Mouse (Mus musculus) midbrain, embryonic 14.5 days (tissue): Measurements from ENCODE around the gene Gm21970. TPM values are rescaled to one million over a fixed set of nuclear protein-coding genes. Genes with fewer than 3 reads are reported as not detected.

Experiments used
- ATAC-seq: fragments of 200-750 bp; cut with Nextera tagmentation; 2 replicates; pipeline ENCODE4 v1.8.0; 2017; ENCODE audit warnings: moderate number of reproducible peaks, moderate library complexity; ENCODE audit not compliant: low FRiP score, low TSS enrichment
- DNase-seq: peaks from one replicate; pipeline ENCODE4 v3.0.0-alpha.2; 2015
- H3K27ac ChIP-seq: fragments of 300-500 bp; sonication (generic); replicated peaks from 2 replicates; pipeline ENCODE4 v1.5.1; 2014; ENCODE audit warnings: mild to moderate bottlenecking, low read depth, low read length, moderate library complexity
- H3K27me3 ChIP-seq: fragments of 300-500 bp; sonication (generic); 2 replicates; pipeline ENCODE4 v1.6.1; 2014; ENCODE audit warnings: low read length, control low read depth, mixed read lengths; ENCODE audit not compliant: control insufficient read depth, insufficient read depth
- H3K36me3 ChIP-seq: fragments of 300-500 bp; sonication (generic); 2 replicates; pipeline ENCODE4 v1.6.1; 2014; ENCODE audit warnings: low read length, control low read depth; ENCODE audit not compliant: control insufficient read depth, insufficient read depth
- H3K4me1 ChIP-seq: fragments of 300-500 bp; sonication (generic); 2 replicates; pipeline ENCODE4 v1.6.1; 2014; ENCODE audit warnings: mild to moderate bottlenecking, antibody characterized with exemption, low read length, control low read depth; ENCODE audit not compliant: control insufficient read depth, insufficient read depth
- H3K4me2 ChIP-seq: fragments of 300-500 bp; sonication (generic); 2 replicates; pipeline ENCODE4 v1.6.1; 2014; ENCODE audit warnings: mild to moderate bottlenecking, low read length, moderate library complexity
- H3K4me3 ChIP-seq: fragments of 300-500 bp; sonication (generic); replicated peaks from 2 replicates; pipeline ENCODE4 v1.5.1; 2014; ENCODE audit warnings: low read depth, low read length
- H3K9ac ChIP-seq: fragments of 300-500 bp; sonication (generic); replicated peaks from 2 replicates; pipeline ENCODE4 v1.6.1; 2014; ENCODE audit warnings: mild to moderate bottlenecking, low read length, moderate library complexity
- H3K9me3 ChIP-seq: fragments of 300-500 bp; sonication (generic); 2 replicates; pipeline ENCODE4 v1.6.1; 2016; ENCODE audit warnings: low read length, control low read depth, mixed read lengths; ENCODE audit not compliant: control insufficient read depth
- WGBS: fragments of 180-500 bp; shearing (Covaris S2); extraction: QIAGEN DNeasy Blood & Tissue Kit; methylation state at CpG from one replicate; pipeline ENCODE4 v1.1.7; 2014; 5-methylcytosine and 5-hydroxymethylcytosine counted together
- polyA plus RNA-seq: library from polyadenylated mRNA; unstranded; fragments of >200 nt; fragmentation: Nextera tagmentation; extraction: Ambion mirVana; gene quantifications from 2 replicates; pipeline ENCODE4 v1.2.1, GENCODE M21; 2014

Gm21970 gene
- polyA plus RNA-seq, 1 experiment from 2014 or later, result not detected

DNA sequence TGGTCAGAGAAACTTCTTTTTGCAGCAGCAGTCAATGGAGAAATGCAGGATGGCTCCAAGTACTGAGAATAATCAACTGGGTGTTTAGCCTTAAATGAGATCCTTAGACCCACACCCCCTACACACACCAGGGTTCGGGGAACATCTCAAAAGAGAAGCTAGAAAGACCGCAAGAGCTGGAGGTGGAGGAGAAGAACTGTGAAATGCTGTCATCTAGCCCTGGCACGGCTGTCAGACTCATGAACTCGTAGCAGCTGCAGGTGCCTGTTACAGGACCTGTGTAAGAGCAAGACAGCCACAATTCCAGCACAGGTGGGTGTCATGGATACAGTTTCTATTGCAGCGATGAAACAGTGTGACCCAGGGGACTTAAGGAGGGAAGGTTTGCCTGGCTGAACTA, 37.9 kb upstream of the Gm21970 start:
- H3K27me3 ChIP-seq, result peaks cover 34% of the 10 kb centered on the region
- H3K27ac ChIP-seq, result no peak overlapping the region
- no peak for ATAC-seq
- H3K4me1 ChIP-seq, result 0 out of 2 replicates have a peak, but pooled peaks cover under 1% of the 10 kb centered on the region
- no peak for DNase-seq
- no peak overlapping the region for H3K4me3 ChIP-seq
- H3K9ac ChIP-seq, result no peak overlapping the region
- H3K36me3 ChIP-seq, result no peaks in the 10 kb centered on the region
- H3K9me3 ChIP-seq, result no peaks in the 10 kb centered on the region
- WGBS, result 86% methylated on average over 5 of the region's 5 CpGs
- no peak overlapping the region for H3K4me2 ChIP-seq

DNA sequence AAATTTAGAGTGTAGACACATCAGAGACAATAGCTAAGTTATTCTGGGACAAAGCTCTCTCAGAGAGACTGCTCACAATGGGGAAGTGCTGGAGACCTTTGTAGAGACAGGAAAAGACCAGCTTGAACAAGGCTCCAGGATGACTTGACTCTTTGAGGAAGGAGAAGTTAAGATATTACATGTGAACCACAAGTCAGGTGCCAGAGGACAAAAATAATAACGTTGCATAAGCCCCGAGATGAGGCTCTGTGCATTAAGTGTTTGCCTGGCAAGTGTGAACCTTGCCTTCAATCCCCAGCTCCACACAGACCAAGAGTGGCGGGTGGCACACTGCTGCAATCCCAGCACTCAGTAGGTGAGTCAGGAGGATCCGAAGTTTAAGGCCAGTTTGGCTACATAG, 36.9 kb upstream of the Gm21970 start:
- Histone ChIP-seq H3K27me3 (peaks cover 34% of the 10 kb centered on the region), H3K27ac (no peak overlapping the region), H3K9me3 (no peaks in the 10 kb centered on the region), H3K9ac (no peak overlapping the region), H3K4me3 (no peak overlapping the region), H3K4me1 (no peaks in the 10 kb centered on the region), H3K36me3 (no peaks in the 10 kb centered on the region), H3K4me2 (no peak overlapping the region)
- WGBS, result 75% methylated on average over 4 of the region's 4 CpGs
- ATAC-seq (no peak), DNase-seq (no peak)

DNA sequence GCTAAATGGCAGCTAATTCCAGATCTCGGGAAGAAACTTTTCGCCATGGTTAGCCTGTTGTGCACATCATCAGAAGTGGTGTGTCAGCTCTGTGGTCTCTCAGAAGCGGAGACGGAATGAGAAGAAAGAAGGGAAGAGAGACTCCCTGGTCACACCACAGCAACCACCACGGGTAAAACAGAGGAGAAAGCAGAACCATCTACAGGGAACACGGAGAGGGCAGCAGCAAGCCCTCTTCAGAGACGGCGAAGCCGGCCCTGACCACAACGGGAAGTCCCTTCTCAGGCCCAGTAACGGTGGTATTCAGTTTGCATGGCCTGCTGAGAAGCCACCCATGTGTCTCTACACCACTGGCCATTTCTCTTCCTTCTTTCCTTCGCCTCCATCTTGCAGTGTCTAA, 36.4 kb upstream of the Gm21970 start:
- no peaks in the 10 kb centered on the region for H3K9me3 ChIP-seq
- H3K4me1 ChIP-seq, result no peaks in the 10 kb centered on the region
- H3K27me3 ChIP-seq, result peaks cover 34% of the 10 kb centered on the region
- no peak overlapping the region for H3K4me2 ChIP-seq
- WGBS, result 73% methylated on average over 12 of the region's 12 CpGs
- H3K4me3 ChIP-seq, result no peak overlapping the region
- H3K9ac ChIP-seq, result no peak overlapping the region
- H3K36me3 ChIP-seq, result no peaks in the 10 kb centered on the region
- ATAC-seq, result no peak
- no peak for DNase-seq
- H3K27ac ChIP-seq, result no peak overlapping the region

DNA sequence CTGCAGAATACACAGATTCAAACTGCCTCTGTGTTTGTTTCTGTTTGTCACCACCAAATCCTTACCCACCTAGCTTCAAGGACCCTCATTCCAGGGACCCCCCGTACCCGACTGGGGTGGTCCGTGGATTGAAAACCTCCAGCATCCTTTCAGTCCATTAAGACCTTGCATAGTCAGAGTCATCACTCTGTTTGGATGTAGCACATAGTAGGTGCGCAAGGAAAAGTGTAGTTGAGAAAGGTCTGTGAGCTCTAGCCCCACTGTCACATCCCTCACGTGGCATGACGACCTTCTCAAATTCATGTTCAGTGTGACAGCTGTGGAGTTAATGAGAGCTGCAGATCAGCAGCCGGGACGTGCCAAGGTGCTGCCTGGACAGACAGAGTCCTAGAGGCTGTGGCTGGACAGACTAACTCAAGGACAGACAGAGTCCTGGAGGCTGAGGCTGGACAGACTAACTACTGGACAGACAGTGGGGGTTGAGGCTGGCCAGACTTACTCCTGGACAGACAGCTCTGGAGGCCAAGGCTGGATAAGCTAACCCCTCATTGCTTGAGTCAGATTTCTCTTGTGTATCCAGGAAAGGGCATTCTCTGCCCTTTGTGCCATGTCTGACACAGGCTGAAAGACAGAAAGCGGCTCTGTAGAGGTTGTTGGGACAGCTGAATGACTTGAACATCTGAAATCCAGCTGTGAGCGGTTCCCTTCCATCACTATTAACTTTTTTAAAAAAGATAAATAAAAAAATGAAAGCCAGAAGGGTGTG, 34.6 kb upstream of the Gm21970 start:
- WGBS, result 79% methylated on average over 10 of the region's 10 CpGs
- no peaks in the 10 kb centered on the region for H3K36me3 ChIP-seq
- no peak for DNase-seq

DNA sequence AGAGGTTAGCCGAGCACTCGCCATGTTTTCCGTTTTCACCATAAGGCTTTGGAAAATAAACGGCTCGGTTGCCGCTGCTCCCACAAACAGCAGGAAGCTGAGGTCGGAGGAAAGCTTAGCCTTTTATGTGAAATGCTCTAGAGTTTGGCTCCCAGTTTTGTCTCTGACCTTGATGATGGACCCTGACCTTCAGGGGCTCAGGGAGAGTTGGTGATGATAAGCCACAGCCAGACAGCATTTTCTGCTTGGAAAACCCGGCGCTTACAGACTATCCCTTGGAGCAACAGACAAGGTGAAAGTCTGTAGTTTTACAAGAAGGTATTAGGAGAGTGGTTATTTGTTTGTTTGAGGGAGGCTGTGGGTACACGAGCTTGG, 34.0 kb upstream of the Gm21970 start:
- ATAC-seq (no peak), DNase-seq (no peak)
- H3K27me3 ChIP-seq, result peaks cover 17% of the 10 kb centered on the region; the same call in 1 of the 2 replicates
- no peaks in the 10 kb centered on the region for H3K36me3 ChIP-seq
- WGBS, result 59% methylated on average over 10 of the region's 10 CpGs
- H3K27ac ChIP-seq, result no peak overlapping the region
- no peaks in the 10 kb centered on the region for H3K9me3 ChIP-seq
- H3K4me3 ChIP-seq, result no peak overlapping the region
- H3K9ac ChIP-seq, result no peak overlapping the region
- no peak overlapping the region for H3K4me2 ChIP-seq
- H3K4me1 ChIP-seq, result no peaks in the 10 kb centered on the region

More for the DNA sequence above, 34.6 kb upstream of the Gm21970 start:
- Histone ChIP-seq H3K27me3 (peaks cover 20% of the 10 kb centered on the region; the same call in 1 of the 2 replicates), H3K4me1 (no peaks in the 10 kb centered on the region), H3K27ac (no peak overlapping the region), H3K9ac (no peak overlapping the region), H3K4me2 (no peak overlapping the region), H3K4me3 (no peak overlapping the region), H3K9me3 (no peaks in the 10 kb centered on the region)
- no peak for ATAC-seq

DNA sequence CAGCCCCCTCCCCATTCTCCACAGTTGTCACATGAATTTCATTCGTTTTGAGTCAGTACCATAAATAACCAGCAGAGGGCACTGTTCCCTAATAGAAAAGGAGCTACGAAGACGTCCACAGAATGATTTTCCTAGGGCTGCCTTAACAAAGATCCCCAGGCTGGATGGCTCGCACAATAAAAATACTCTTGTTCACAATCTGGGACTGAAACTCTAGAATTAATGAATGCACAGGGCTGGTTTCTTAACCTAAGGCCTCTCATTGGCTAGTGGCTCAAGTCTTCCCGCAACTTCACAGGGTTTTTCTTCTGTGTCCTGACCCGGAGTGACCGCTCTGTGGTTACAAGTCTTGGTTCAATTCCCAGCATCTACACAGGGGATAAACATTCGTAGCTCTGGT, 33.0 kb upstream of the Gm21970 start:
- Histone ChIP-seq H3K4me1 (no peaks in the 10 kb centered on the region), H3K27ac (0 out of 2 replicates have a peak overlapping the region, but pooled peaks have one; percentile 6), H3K9ac (no peak overlapping the region), H3K4me2 (no peak overlapping the region), H3K4me3 (no peak overlapping the region), H3K36me3 (no peaks in the 10 kb centered on the region), H3K9me3 (no peaks in the 10 kb centered on the region), H3K27me3 (peaks cover 9% of the 10 kb centered on the region; the same call in 1 of the 2 replicates)
- 37% methylated on average over 8 of the region's 8 CpGs for WGBS
- ATAC-seq, result peak; percentile 43; the same call in 1 of the 2 replicates
- DNase-seq, result peak; percentile 95

DNA sequence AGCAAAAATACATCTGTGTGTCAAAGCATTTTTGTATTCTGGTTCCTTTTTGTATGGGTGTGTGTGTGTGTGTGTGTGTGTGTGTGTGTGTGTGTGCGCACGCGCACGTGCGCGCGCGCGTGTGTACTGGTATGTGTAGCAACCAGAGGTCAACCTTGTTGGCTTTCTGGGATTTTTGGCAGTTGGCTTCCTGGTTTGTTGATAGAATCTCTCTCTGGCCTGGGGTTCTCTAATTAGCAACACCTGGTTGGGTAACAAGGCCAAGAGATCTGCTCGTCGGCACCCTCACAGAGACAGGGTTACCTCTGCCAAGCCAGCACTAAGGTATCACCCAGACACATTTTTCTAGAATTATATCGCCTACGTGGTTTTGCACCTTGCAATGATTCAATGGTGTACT, 32.0 kb upstream of the Gm21970 start:
- no peak for DNase-seq
- 92% methylated on average over 13 of the region's 13 CpGs for WGBS
- H3K9me3 ChIP-seq, result no peaks in the 10 kb centered on the region

DNA sequence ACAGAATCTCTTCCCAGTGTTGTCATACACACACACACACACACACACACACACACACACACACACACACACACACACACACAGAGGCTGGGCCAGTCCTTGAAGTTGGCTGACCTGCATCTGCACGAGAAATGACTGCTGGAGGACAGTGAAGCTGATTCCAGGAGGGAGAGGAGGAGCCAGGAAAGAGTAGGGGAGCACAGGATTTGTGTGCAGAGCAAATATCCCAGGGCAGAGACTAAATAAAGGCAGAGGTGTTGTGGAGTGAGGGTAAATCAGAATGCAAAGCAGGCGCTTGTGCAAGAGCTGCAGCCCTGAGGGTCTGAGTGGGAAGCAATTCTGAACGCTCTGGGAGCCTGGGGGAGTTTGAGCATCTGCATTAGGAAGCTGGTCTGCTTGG, 31.4 kb upstream of the Gm21970 start:
- Histone ChIP-seq H3K4me1 (no peaks in the 10 kb centered on the region), H3K4me2 (no peak overlapping the region), H3K9me3 (no peaks in the 10 kb centered on the region), H3K27ac (no peak overlapping the region), H3K27me3 (no peaks in the 10 kb centered on the region), H3K36me3 (no peaks in the 10 kb centered on the region), H3K4me3 (no peak overlapping the region), H3K9ac (no peak overlapping the region; the same call in 1 of the 2 replicates)
- no peak for ATAC-seq
- peak; percentile 13 for DNase-seq
- WGBS, result 53% methylated on average over 3 of the region's 3 CpGs

More for the DNA sequence above, 32.0 kb upstream of the Gm21970 start:
- Histone ChIP-seq H3K4me1 (no peaks in the 10 kb centered on the region), H3K27ac (no peak overlapping the region), H3K27me3 (peaks cover 3% of the 10 kb centered on the region; the same call in 1 of the 2 replicates), H3K4me2 (no peak overlapping the region), H3K36me3 (no peaks in the 10 kb centered on the region), H3K4me3 (no peak overlapping the region), H3K9ac (no peak overlapping the region)
- ATAC-seq, result no peak

DNA sequence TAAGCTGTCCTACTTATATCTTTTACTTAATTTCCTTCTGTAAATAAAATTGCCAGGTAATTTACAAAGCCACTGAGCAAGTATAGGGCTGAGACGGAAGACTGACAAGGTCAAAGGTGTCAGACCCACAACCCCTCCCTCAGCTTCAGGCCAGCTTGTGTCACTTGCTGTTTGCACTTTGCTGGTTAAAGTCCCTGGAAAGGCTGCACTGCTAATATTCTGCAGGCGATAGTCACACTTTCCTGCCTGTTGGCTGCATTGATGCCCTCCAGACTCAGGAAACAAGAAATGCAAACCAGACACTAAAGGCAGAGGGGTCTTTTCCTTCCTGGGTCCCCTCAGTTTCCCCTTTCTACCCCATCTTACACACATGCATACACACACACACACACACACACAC, 29.5 kb upstream of the Gm21970 start:
- DNase-seq, result no peak
- Histone ChIP-seq H3K4me2 (no peak overlapping the region), H3K27ac (no peak overlapping the region), H3K27me3 (no peaks in the 10 kb centered on the region), H3K4me3 (no peak overlapping the region), H3K4me1 (no peaks in the 10 kb centered on the region), H3K36me3 (no peaks in the 10 kb centered on the region), H3K9ac (no peak overlapping the region), H3K9me3 (no peaks in the 10 kb centered on the region)
- WGBS, result 77% methylated on average over 2 of the region's 2 CpGs
- no peak for ATAC-seq
